Mouse (Mus musculus): ENCODE results near the gene Psma6. TPM values are rescaled to one million over a fixed set of nuclear protein-coding genes. Genes with fewer than 3 reads are reported as not detected.

Psma6 gene
- polyA plus RNA-seq, 1 experiment from 2014 or later: 290 TPM

- Histone ChIP-seq H3K9ac (no peak overlapping the region), H3K36me3 (no peaks in the 10 kb centered on the region), H3K9me3 (replicated peaks) (no peaks in the 10 kb centered on the region), H3K4me2 (no peak overlapping the region), H3K4me1 (peaks cover 4% of the 10 kb centered on the region; the same call in 1 of the 2 replicates), H3K27me3 (replicated peaks) (peaks cover 6% of the 10 kb centered on the region; the same call in 1 of the 2 replicates), H3K4me3 (no peak overlapping the region), H3K27ac (no peak overlapping the region)
- 64% methylated on average over 4 of the region's 4 CpGs for WGBS (ENCODE audit: insufficient replicate concordance)
- ATAC-seq: no peak
Measured at GRCm38 (mm10) chr12:55460900-55461299, 76.9 kb downstream of the Psma6 start.

GRCm38 (mm10) chr12:55461767-55462166, 77.7 kb downstream of the Psma6 start:
- Histone ChIP-seq H3K4me1 (peaks cover 8% of the 10 kb centered on the region; the same call in 1 of the 2 replicates), H3K27me3 (replicated peaks) (peaks cover 8% of the 10 kb centered on the region), H3K9ac (no peak overlapping the region), H3K27ac (no peak overlapping the region), H3K36me3 (no peaks in the 10 kb centered on the region), H3K9me3 (replicated peaks) (no peaks in the 10 kb centered on the region), H3K4me3 (no peak overlapping the region), H3K4me2 (no peak overlapping the region)
- no peak for ATAC-seq
- 75% methylated on average over 6 of the region's 6 CpGs for WGBS (ENCODE audit: insufficient replicate concordance)

GRCm38 (mm10) chr12:55462456-55462855, 78.4 kb downstream of the Psma6 start:
- no peak overlapping the region for H3K27ac ChIP-seq
- no peak overlapping the region for H3K4me3 ChIP-seq
- no peaks in the 10 kb centered on the region for H3K9me3 ChIP-seq (replicated peaks)
- H3K9ac ChIP-seq: no peak overlapping the region
- WGBS (ENCODE audit: insufficient replicate concordance): 63% methylated on average over 6 of the region's 6 CpGs
- H3K4me1 ChIP-seq: peaks cover 15% of the 10 kb centered on the region; the same call in 1 of the 2 replicates
- no peaks in the 10 kb centered on the region for H3K36me3 ChIP-seq
- no peak for ATAC-seq
- peaks cover 15% of the 10 kb centered on the region for H3K27me3 ChIP-seq (replicated peaks)
- no peak overlapping the region for H3K4me2 ChIP-seq

GRCm38 (mm10) chr12:55463087-55463486, 79.1 kb downstream of the Psma6 start:
- no peak overlapping the region for H3K9ac ChIP-seq
- no peaks in the 10 kb centered on the region for H3K9me3 ChIP-seq (replicated peaks)
- WGBS (ENCODE audit: insufficient replicate concordance): 72% methylated on average over 5 of the region's 5 CpGs
- no peak overlapping the region for H3K27ac ChIP-seq
- peaks cover 20% of the 10 kb centered on the region for H3K4me1 ChIP-seq
- H3K36me3 ChIP-seq: no peaks in the 10 kb centered on the region
- no peak for ATAC-seq
- no peak overlapping the region for H3K4me3 ChIP-seq
- H3K27me3 ChIP-seq (replicated peaks): peaks cover 20% of the 10 kb centered on the region
- no peak overlapping the region for H3K4me2 ChIP-seq

GRCm38 (mm10) chr12:55463992-55464845, 80.2 kb downstream of the Psma6 start:
- ATAC-seq: no peak
- no peak overlapping the region for H3K9ac ChIP-seq
- peaks cover 29% of the 10 kb centered on the region for H3K27me3 ChIP-seq (replicated peaks)
- WGBS (ENCODE audit: insufficient replicate concordance): 60% methylated on average over 16 of the region's 16 CpGs
- no peak overlapping the region for H3K27ac ChIP-seq
- H3K4me2 ChIP-seq: no peak overlapping the region
- H3K9me3 ChIP-seq (replicated peaks): no peaks in the 10 kb centered on the region
- no peaks in the 10 kb centered on the region for H3K36me3 ChIP-seq
- H3K4me3 ChIP-seq: no peak overlapping the region
- peaks cover 27% of the 10 kb centered on the region for H3K4me1 ChIP-seq

- Histone ChIP-seq H3K4me2 (no peak overlapping the region), H3K9ac (no peak overlapping the region), H3K4me3 (no peak overlapping the region), H3K36me3 (no peaks in the 10 kb centered on the region), H3K27me3 (replicated peaks) (peaks cover 35% of the 10 kb centered on the region), H3K4me1 (peaks cover 27% of the 10 kb centered on the region), H3K9me3 (replicated peaks) (no peaks in the 10 kb centered on the region), H3K27ac (no peak overlapping the region)
- WGBS (ENCODE audit: insufficient replicate concordance): 79% methylated on average over 14 of the region's 14 CpGs
- ATAC-seq: no peak
Measured at GRCm38 (mm10) chr12:55464846-55465361, 80.9 kb downstream of the Psma6 start.

GRCm38 (mm10) chr12:55465401-55465983, 81.5 kb downstream of the Psma6 start:
- Histone ChIP-seq H3K36me3 (no peaks in the 10 kb centered on the region), H3K9me3 (replicated peaks) (no peaks in the 10 kb centered on the region), H3K4me1 (peaks cover 27% of the 10 kb centered on the region), H3K9ac (no peak overlapping the region), H3K4me2 (peak overlapping the region; percentile 19; the same call in 1 of the 2 replicates), H3K4me3 (no peak overlapping the region), H3K27ac (no peak overlapping the region), H3K27me3 (replicated peaks) (peaks cover 40% of the 10 kb centered on the region)
- 49% methylated on average over 17 of the region's 17 CpGs for WGBS (ENCODE audit: insufficient replicate concordance)
- no peak for ATAC-seq

GRCm38 (mm10) chr12:55466088-55466701, 82.2 kb downstream of the Psma6 start:
- peaks cover 40% of the 10 kb centered on the region for H3K27me3 ChIP-seq (replicated peaks)
- H3K9me3 ChIP-seq (replicated peaks): no peaks in the 10 kb centered on the region
- ATAC-seq: no peak
- H3K4me2 ChIP-seq: no peak overlapping the region
- no peak overlapping the region for H3K9ac ChIP-seq
- H3K27ac ChIP-seq: no peak overlapping the region
- no peaks in the 10 kb centered on the region for H3K36me3 ChIP-seq
- peaks cover 27% of the 10 kb centered on the region for H3K4me1 ChIP-seq
- no peak overlapping the region for H3K4me3 ChIP-seq
- WGBS (ENCODE audit: insufficient replicate concordance): 58% methylated on average over 7 of the region's 7 CpGs

- 32% methylated on average over 5 of the region's 5 CpGs for WGBS (ENCODE audit: insufficient replicate concordance)
- ATAC-seq: no peak
- peaks cover 40% of the 10 kb centered on the region for H3K27me3 ChIP-seq (replicated peaks)
- H3K9ac ChIP-seq: no peak overlapping the region
- no peak overlapping the region for H3K27ac ChIP-seq
- H3K9me3 ChIP-seq (replicated peaks): no peaks in the 10 kb centered on the region
- H3K4me2 ChIP-seq: no peak overlapping the region
- H3K36me3 ChIP-seq: no peaks in the 10 kb centered on the region
- peaks cover 27% of the 10 kb centered on the region for H3K4me1 ChIP-seq
- H3K4me3 ChIP-seq: no peak overlapping the region
Measured at GRCm38 (mm10) chr12:55466816-55467215, 82.8 kb downstream of the Psma6 start.

GRCm38 (mm10) chr12:55467331-55468180, 83.5 kb downstream of the Psma6 start:
- WGBS (ENCODE audit: insufficient replicate concordance): 26% methylated on average over 10 of the region's 10 CpGs
- peaks cover 27% of the 10 kb centered on the region for H3K4me1 ChIP-seq

More at GRCm38 (mm10) chr12:55467331-55468180, 83.5 kb downstream of the Psma6 start:
- no peak overlapping the region for H3K27ac ChIP-seq
- peaks cover 40% of the 10 kb centered on the region for H3K27me3 ChIP-seq (replicated peaks)
- H3K9me3 ChIP-seq (replicated peaks): no peaks in the 10 kb centered on the region
- H3K4me3 ChIP-seq: no peak overlapping the region
- ATAC-seq: no peak
- H3K9ac ChIP-seq: no peak overlapping the region
- no peak overlapping the region for H3K4me2 ChIP-seq
- H3K36me3 ChIP-seq: no peaks in the 10 kb centered on the region

Data from liver, embryonic 12.5 days (tissue).